Mouse (Mus musculus): ENCODE data around the gene Slc25a41. TPM values are rescaled to one million over a fixed set of nuclear protein-coding genes. Genes with fewer than 3 reads are reported as not detected.
A peak's percentile ranks its signal among the peaks of the same experiment; 100 is the strongest.

Gene Slc25a41
- polyA plus RNA-seq (2016; fragmentation: Nextera tagmentation; extraction: Ambion mirVana): not detected in 2 replicates

DNA sequence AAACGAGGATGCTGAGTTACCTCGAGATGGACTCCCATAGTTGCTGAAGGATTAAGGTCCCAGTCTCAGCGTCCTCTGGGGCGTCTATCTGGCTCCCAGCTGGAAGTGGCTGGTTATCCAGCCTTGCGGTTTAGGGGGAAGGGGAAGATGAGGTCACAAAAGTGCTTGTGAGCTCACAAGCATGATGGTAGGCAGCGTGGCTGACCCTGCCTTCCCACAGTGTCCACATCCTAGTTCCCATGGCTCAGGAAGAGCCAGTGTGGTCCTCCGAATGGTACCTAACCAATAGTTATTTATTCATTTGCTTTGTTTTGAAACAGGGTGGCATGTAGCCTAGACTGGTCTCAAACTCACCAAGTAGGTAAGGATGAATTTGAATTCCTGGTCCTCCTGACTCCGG lies at the start of gene Slc25a41:
TSS of gene Slc25a41 (minus strand) at position 101 of the 400 bp plus-strand sequence.
- WGBS: 73% methylated on average over 8 of the region's 8 CpGs
- DNase-seq (ENCODE audit: extremely low spot score, low spot score): no peak
- no peaks in the 10 kb centered on the region for H3K4me1 ChIP-seq
- peaks cover 18% of the 10 kb centered on the region for H3K36me3 ChIP-seq (replicated peaks)
- H3K27ac ChIP-seq: no peak within 1 kb of the TSS
- no peaks in the 10 kb centered on the region for H3K9me3 ChIP-seq
- no peak within 1 kb of the TSS for H3K4me3 ChIP-seq
- peaks cover 25% of the 10 kb centered on the region for H3K27me3 ChIP-seq (ENCODE audit: poor library complexity, severe bottlenecking)

DNA sequence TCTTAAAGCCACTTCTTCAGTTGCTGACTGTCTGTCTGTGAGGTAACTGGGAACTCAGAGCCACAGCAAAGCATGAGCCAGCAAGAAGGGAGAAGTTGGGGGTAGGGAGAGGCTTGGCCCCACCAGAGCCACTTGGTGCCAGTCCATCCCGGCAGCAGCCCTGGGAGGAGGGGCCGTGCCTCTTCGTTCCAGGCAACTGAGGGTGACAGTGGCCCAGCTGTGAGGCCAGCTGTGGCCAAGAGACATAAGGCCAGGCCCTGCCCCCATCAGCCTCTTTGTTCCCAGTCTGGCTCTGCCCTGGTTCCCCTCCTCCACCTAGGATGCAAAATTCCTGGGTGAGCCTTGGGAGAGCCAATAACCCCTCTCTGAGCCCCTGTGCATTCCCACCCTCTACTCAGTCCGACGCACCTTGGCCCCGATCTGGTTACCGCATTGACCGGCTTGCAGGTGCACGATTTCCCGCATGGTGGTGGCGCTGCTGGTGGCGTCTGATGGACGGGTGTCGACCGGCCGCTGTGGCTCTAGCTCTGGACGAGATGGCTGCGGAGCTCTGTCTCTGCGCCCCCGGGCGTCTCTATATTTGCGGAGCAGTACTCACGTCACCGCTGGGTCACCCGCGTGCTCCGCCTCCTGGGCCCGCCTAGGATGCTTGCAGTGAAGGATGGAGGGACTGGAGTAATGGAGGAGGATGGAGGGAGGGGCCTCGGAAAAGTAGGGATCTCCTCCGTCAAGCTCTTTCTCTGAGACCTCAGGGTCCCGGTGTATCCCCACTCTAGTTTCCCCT lies 45.8 kb upstream of the Slc25a41 start, which contains the start of gene Tubb4a:
TSS of gene Tubb4a (minus strand) at position 734 of the 784 bp plus-strand sequence.
- H3K36me3 ChIP-seq (replicated peaks): peaks cover 9% of the 10 kb centered on the region
- WGBS: under 1% methylated on average over 31 of the region's 31 CpGs
- DNase-seq (ENCODE audit: extremely low spot score, low spot score): peak; percentile 54
- H3K27me3 ChIP-seq (ENCODE audit: poor library complexity, severe bottlenecking): peaks cover 33% of the 10 kb centered on the region
- H3K9me3 ChIP-seq: no peaks in the 10 kb centered on the region
- H3K27ac ChIP-seq: peak within 1 kb of the TSS; percentile 82
- peaks cover 12% of the 10 kb centered on the region for H3K4me1 ChIP-seq
- peak within 1 kb of the TSS; percentile 59 for H3K4me3 ChIP-seq

DNA sequence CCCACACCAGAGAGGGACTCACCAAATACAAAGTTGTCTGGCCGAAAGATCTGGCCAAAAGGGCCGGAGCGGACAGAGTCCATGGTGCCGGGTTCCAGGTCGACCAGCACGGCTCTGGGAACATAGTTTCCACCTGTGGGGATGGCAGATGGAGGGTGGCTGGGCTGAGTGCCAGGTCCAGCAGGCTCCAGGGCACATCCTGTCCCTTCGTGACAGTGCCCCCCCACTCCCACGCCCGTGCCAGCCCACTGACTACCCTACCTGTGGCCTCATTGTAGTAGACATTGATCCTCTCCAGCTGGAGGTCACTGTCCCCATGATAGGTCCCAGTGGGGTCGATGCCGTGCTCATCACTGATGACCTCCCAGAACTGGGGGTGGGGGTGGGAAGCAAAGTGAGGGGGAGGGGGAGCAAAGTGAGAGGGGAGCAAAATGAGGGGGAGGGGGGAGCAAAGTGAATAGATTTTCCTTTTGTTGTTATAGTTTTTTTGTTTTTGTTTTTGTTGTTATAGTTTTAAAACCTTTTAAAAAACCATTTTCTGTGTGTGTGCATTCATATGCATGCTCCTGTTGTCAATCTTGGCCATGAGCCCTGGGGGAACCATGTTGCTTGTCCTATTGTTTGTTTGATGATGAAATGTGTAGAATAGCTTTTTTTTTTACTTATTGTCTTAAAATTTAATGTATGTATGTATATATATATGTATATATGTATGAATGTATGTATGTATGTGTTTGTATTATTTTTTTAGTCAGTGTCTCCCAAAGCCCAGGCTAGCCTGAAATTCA lies 44.7 kb upstream of the Slc25a41 start:
- Histone ChIP-seq H3K4me1 (peaks cover 12% of the 10 kb centered on the region), H3K27ac (no peak overlapping the region), H3K9me3 (no peaks in the 10 kb centered on the region), H3K36me3 (replicated peaks) (peaks cover 15% of the 10 kb centered on the region), H3K4me3 (peak overlapping the region; percentile 59; the same call in 1 of the 2 replicates), H3K27me3 (ENCODE audit: poor library complexity, severe bottlenecking) (peaks cover 33% of the 10 kb centered on the region)
- WGBS: 91% methylated on average over 11 of the region's 11 CpGs
- DNase-seq (ENCODE audit: extremely low spot score, low spot score): no peak

DNA sequence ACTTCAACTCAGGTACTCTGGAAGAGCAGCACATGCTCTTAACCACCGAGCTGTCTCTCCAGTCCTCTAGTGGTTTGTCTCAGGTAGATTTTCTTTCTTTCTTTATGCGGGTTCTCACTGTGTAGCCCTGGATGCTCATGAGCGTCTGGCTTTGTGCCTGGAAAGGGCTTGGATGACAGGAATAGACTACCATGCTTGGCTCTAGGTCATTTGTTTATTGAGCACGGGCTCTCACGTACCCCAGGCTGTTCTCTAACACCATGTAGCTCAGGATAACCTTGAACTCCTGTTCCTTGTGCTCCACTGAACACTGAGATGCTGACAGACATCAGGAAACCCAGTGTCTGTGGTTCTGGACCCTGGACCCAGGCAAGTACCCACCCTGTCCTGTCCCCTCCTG lies 41.0 kb upstream of the Slc25a41 start:
- peaks cover 33% of the 10 kb centered on the region for H3K36me3 ChIP-seq (replicated peaks)
- no peak overlapping the region for H3K27ac ChIP-seq
- DNase-seq (ENCODE audit: extremely low spot score, low spot score): no peak
- peaks cover 9% of the 10 kb centered on the region for H3K4me1 ChIP-seq
- H3K4me3 ChIP-seq: no peak overlapping the region
- H3K27me3 ChIP-seq (ENCODE audit: poor library complexity, severe bottlenecking): peaks cover 11% of the 10 kb centered on the region
- 85% methylated on average over 5 of the region's 5 CpGs for WGBS
- H3K9me3 ChIP-seq: no peaks in the 10 kb centered on the region

DNA sequence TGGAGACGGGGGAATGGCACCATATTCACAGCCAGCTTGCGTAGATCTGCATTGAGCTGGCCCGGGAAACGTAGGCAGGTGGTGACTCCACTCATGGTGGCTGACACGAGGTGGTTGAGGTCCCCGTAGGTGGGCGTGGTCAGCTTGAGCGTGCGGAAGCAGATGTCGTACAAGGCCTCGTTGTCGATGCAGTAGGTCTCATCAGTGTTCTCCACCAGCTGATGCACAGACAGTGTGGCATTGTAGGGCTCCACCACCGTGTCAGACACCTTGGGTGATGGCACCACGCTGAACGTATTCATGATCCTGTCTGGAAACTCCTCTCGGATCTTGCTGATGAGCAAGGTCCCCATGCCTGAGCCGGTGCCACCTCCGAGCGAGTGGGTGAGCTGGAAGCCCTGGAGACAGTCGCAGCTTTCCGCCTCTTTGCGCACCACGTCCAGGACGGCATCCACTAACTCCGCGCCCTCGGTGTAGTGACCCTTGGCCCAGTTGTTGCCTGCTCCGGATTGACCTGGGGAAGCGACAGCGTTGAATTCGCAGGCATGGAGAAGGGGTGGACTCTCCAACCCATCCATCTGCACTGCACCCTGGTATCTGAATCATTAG lies 39.9 kb upstream of the Slc25a41 start:
- Histone ChIP-seq H3K9me3 (no peaks in the 10 kb centered on the region), H3K4me3 (no peak overlapping the region), H3K27me3 (ENCODE audit: poor library complexity, severe bottlenecking) (no peaks in the 10 kb centered on the region; the same call in 1 of the 2 replicates), H3K36me3 (replicated peaks) (peaks cover 33% of the 10 kb centered on the region), H3K27ac (no peak overlapping the region), H3K4me1 (no peaks in the 10 kb centered on the region)
- 96% methylated on average over 31 of the region's 31 CpGs for WGBS
- no peak for DNase-seq (ENCODE audit: extremely low spot score, low spot score)

DNA sequence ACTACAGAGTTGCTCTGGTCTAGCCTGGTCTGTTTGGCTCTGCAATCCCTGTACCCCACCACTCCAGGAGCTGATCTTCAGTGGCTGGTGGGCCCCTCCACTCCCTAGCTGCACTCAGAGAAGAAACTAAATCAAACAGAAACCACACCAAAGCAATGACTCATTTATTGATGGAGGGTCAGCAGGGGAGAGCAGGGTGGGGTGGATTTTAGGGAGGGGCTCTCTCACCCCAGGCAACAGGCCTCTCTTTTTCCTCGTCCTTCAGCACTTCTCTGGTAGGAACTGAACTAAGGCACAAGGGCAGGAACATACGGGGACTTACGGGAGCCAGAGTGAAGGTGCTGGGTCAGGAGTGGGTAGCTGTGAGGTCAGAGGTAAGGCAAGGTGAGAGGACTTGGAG lies 38.5 kb upstream of the Slc25a41 start:
- no peak for DNase-seq (ENCODE audit: extremely low spot score, low spot score)
- Histone ChIP-seq H3K27me3 (ENCODE audit: poor library complexity, severe bottlenecking) (no peaks in the 10 kb centered on the region; the same call in 1 of the 2 replicates), H3K36me3 (replicated peaks) (peaks cover 32% of the 10 kb centered on the region), H3K27ac (no peak overlapping the region), H3K9me3 (no peaks in the 10 kb centered on the region), H3K4me3 (no peak overlapping the region), H3K4me1 (no peaks in the 10 kb centered on the region)
- 72% methylated on average over 3 of the region's 3 CpGs for WGBS

DNA sequence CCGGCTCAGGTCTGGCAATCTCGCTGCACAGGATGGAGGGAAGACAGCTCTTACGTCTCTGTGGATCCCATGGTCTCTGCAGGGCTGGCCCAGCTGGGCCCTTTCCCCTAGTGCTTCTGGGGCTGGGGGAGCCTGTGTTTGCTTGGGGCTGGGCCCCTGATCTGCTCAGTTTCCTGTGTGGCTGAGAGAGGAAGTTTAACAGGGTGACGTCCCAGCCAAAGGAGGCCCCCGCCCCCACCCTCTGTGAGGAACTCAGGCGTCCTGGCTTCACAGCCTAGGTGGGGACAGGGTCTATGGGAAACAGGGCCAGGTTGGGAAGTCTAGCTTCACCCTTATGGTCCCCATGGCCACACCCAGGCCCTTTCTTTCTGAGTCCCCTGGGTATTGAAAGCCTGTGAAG lies 36.9 kb upstream of the Slc25a41 start, which contains the start of gene Dennd1c:
TSS of gene Dennd1c (minus strand) at position 179 of the 400 bp plus-strand sequence.
- peaks cover 5% of the 10 kb centered on the region for H3K4me1 ChIP-seq
- H3K27me3 ChIP-seq (ENCODE audit: poor library complexity, severe bottlenecking): no peaks in the 10 kb centered on the region
- no peaks in the 10 kb centered on the region for H3K9me3 ChIP-seq
- H3K36me3 ChIP-seq (replicated peaks): peaks cover 23% of the 10 kb centered on the region
- no peak within 1 kb of the TSS for H3K4me3 ChIP-seq
- DNase-seq (ENCODE audit: extremely low spot score, low spot score): no peak
- no peak within 1 kb of the TSS for H3K27ac ChIP-seq
- WGBS: 65% methylated on average over 6 of the region's 6 CpGs

DNA sequence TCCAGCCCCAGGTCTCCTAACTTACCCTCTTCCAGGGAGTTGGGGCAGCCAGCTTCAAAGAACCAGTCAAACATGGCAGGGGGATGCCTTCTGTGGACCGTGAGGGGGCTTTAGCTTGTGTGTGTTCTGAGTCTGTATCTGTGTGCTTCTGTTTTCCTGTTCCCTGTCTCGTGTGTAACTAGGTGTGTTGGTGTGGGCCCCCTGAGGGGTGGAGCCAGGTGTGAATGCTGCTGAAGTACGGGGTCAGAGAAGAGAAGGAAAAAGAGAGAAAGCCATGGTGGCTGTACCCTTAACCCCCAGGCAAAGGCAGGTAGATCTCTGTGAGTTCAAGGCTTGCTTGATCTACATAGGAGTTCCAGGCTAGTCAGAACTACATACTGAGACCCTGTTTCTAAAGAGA lies 35.5 kb upstream of the Slc25a41 start:
- 73% methylated on average over 3 of the region's 3 CpGs for WGBS
- H3K27me3 ChIP-seq (ENCODE audit: poor library complexity, severe bottlenecking): peaks cover 6% of the 10 kb centered on the region
- H3K4me3 ChIP-seq: no peak overlapping the region
- no peak for DNase-seq (ENCODE audit: extremely low spot score, low spot score)
- no peaks in the 10 kb centered on the region for H3K9me3 ChIP-seq
- H3K27ac ChIP-seq: peak overlapping the region; percentile 11; the same call in 1 of the 2 replicates
- peaks cover 5% of the 10 kb centered on the region for H3K4me1 ChIP-seq
- peaks cover 23% of the 10 kb centered on the region for H3K36me3 ChIP-seq (replicated peaks)

DNA sequence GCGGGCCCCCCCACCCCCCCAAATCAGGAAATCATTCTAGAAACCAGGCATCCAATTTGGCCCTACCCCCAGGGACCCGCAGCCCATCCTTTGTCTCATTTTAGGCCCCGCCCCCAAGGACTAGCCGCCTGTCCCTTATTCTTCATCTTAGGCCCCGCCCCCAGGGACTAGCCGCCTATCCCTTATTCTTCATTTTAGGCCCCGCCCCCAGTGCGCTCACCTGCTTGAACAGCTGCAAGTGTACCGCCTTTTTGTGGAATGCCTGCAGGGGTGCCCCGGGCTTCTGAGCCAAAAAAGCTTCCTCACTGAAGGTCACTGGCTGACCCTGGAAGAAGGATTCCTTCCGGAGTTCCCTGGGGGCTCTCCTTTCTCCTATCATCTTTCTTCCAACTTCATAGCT lies 29.2 kb upstream of the Slc25a41 start:
- 4% methylated on average over 11 of the region's 11 CpGs for WGBS
- Histone ChIP-seq H3K9me3 (no peaks in the 10 kb centered on the region), H3K27ac (peak overlapping the region; percentile 77), H3K27me3 (ENCODE audit: poor library complexity, severe bottlenecking) (peaks cover 40% of the 10 kb centered on the region), H3K4me3 (peak overlapping the region; percentile 43), H3K4me1 (peaks cover 19% of the 10 kb centered on the region), H3K36me3 (replicated peaks) (no peaks in the 10 kb centered on the region)
- DNase-seq (ENCODE audit: extremely low spot score, low spot score): peak; percentile 70

DNA sequence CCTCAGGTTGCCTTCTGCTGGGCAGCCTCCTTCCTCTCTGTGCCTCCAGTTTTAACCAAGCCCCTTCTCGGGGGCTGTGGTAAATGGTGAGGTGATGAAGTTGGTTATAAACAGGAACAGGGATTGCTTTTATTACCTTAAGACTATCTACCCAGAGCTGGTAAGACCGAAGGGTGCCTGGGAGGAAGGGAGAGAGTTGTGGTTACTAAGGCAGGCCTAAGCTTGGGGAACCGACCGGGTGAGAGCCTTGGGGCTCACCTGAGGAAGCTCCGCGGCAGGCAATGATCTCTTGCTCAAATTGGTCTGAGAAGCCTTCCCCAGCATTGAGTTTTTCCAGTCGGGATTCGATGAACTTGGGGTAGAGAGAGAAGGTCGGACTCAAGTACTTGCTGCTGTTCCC lies 28.8 kb upstream of the Slc25a41 start:
- Histone ChIP-seq H3K27me3 (ENCODE audit: poor library complexity, severe bottlenecking) (peaks cover 44% of the 10 kb centered on the region), H3K9me3 (no peaks in the 10 kb centered on the region), H3K36me3 (replicated peaks) (no peaks in the 10 kb centered on the region), H3K27ac (peak overlapping the region; percentile 77), H3K4me1 (peaks cover 19% of the 10 kb centered on the region), H3K4me3 (peak overlapping the region; percentile 43)
- peak; percentile 18 for DNase-seq (ENCODE audit: extremely low spot score, low spot score)
- WGBS: 9% methylated on average over 9 of the region's 9 CpGs

DNA sequence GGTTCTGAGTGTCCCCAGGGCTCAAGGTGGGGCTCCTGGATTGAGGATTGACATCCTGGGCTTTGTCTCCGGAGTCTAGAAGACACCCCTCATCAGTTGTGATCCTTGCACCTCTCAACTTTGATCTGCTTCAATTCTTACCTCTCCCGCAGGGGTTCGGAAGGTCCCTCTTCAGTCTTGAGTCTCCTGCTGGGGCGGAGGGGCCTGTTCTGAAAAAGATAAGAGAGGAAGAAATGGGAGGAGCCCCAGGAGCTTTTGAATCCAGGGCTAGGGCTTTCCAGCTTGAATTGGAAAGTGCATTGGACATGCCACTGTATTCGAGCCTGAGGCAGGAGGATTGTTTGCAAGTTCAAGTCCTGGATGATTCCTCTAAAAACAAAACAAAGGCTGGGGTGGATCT lies 25.5 kb upstream of the Slc25a41 start:
- peaks cover 22% of the 10 kb centered on the region for H3K4me1 ChIP-seq
- peaks cover 71% of the 10 kb centered on the region for H3K27me3 ChIP-seq (ENCODE audit: poor library complexity, severe bottlenecking)
- H3K9me3 ChIP-seq: no peaks in the 10 kb centered on the region
- 64% methylated on average over 5 of the region's 5 CpGs for WGBS
- DNase-seq (ENCODE audit: extremely low spot score, low spot score): no peak
- no peaks in the 10 kb centered on the region for H3K36me3 ChIP-seq (replicated peaks)
- H3K4me3 ChIP-seq: no peak overlapping the region
- H3K27ac ChIP-seq: no peak overlapping the region

DNA sequence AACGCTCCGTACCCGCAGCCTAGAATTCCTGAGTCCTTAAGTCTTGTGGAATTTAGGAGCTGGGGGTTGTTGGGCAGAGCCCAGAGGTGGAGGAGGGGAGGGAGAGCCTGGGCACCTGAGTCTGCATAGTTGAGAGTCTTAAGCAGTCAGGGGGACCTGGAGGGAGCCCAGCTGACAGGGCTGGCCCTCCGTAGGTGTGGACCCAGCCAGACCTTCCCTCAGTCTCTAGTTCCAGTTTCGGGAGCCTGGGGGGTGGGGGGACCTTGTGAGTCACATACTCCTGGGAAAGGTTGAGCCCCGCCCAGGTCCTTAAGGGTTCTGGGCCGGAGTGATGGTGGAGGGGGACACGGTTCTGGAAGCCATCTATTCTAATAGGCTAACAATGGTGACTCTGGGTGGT lies 21.6 kb upstream of the Slc25a41 start:
- H3K36me3 ChIP-seq (replicated peaks): no peaks in the 10 kb centered on the region
- peaks cover 43% of the 10 kb centered on the region for H3K4me1 ChIP-seq
- DNase-seq (ENCODE audit: extremely low spot score, low spot score): no peak
- no peak overlapping the region for H3K27ac ChIP-seq
- 6% methylated on average over 8 of the region's 8 CpGs for WGBS
- peaks cover 77% of the 10 kb centered on the region for H3K27me3 ChIP-seq (ENCODE audit: poor library complexity, severe bottlenecking)
- H3K9me3 ChIP-seq: no peaks in the 10 kb centered on the region
- peak overlapping the region; percentile 18; the same call in 1 of the 2 replicates for H3K4me3 ChIP-seq
